Mouse (Mus musculus) adrenal gland, postnatal 14 days (tissue): ENCODE results near the gene Bbx. TPM values are rescaled to one million over a fixed set of nuclear protein-coding genes. Genes with fewer than 3 reads are reported as not detected.

Experiments used
- DNase-seq: peaks from one replicate; pipeline ENCODE4 v3.0.0; 2021; ENCODE audit warnings: mixed read lengths
- total RNA-seq: library from RNA; stranded (reverse); gene quantifications from 2 replicates; pipeline ENCODE4 v1.2.3, GENCODE M21; 2021

The Bbx gene
- total RNA-seq, 1 experiment from 2014 or later = 28.8 TPM

GRCm38 (mm10) chr16:50235231-50235630 lies 197.0 kb downstream of the Bbx start:
- DNase-seq = no peak

- no peak for DNase-seq
Measured at GRCm38 (mm10) chr16:50230624-50231023, 201.6 kb downstream of the Bbx start.

DNA sequence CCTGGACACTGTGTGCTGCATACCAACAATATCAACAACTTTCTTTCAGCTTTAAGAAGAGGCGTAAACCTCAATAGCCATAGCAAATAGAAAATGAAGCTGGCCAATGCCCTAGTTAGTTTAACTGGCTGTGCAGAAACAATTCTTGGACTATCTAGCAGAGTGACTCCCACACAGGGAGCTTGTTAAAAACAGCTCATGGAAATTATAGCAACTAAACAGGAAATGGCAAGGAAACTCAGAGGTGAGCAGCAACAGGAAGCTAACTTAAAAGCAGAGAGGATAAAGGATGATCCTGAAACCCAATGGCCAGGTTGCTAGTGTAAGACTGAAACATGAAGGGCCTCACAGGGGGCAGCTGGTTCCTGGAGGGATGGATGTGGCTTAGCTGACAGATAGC lies 203.4 kb downstream of the Bbx start:
- no peak for DNase-seq

DNA sequence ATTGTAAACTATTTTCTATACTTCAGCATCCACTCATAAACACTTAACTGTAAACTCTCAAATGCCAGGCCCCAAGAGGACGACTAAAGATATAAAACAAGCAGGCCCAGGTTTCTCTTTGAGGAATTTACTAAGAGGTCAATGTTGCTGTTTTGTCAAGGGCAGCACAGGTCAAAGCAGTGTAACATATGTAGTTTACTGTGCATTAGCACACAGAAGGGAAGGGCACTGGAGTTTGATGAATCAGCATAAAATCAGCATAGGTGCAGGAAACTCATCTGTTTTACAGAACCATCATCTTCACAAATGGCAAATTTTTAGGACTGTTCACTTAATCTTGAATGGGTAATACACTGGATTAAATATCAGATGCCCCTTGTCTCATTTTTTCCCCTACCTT lies 205.9 kb downstream of the Bbx start:
- no peak for DNase-seq

DNA sequence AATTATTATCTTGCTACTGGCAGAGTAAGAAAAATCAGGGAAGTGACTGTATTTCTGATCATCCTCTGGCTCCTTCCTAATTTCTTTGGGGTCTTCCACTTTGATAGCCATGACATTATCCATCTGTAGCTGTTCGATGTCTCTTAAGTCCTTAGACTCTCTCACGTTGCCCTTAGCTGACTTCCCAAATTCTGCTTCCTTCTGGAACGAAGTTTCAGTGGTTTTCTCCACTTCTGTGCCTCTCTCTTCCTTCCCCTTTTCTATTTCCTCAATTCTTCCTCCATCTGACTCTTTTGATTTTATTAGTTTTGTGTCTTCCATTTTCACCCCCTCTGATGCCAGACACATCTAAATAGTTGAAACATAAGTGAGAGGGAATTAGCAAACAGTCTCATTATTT lies 207.2 kb downstream of the Bbx start:
- no peak for DNase-seq

GRCm38 (mm10) chr16:50220734-50221501 lies 211.3 kb downstream of the Bbx start:
- DNase-seq = peak; percentile 37

DNA sequence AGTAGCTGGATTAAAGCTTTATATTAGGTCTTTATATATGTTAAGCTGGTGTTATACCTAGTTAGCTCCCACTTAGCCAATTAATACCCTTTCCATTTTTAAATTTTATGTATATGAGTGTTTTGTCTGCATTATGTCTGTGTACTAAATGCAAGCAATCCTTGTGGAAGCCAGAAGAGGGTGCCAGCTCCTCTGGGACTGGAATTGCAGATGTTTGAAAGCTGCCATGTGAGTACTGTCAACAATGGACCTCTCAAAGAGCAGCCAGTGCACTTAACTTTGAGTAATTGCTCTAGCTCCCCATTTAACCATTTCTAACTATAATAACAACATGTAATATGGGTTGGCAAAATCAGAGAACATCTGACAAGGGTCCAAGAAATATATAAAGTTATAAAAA lies 215.1 kb downstream of the Bbx start:
- no peak for DNase-seq

GRCm38 (mm10) chr16:50211727-50212126 lies 220.5 kb downstream of the Bbx start:
- no peak for DNase-seq

GRCm38 (mm10) chr16:50211231-50211630 lies 221.0 kb downstream of the Bbx start:
- DNase-seq = no peak

DNA sequence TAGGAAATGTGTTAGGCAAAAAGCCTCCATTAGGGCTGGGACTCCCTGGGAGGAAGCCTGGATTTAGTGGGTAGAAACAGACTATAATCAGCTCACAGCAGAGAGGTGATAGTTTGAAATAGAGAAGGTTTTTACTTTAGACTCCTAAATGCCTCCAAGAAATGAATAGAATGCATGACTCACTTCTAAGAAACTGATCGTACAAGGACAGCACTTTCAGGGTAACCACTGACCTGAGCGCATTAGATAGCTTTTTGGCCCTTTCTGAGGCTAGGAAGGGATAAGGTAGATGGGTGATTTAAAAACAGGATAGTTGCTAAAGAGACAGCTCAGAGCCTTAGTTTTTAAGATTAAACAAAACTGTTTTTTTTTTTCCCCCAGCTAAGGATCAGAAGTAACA lies 221.4 kb downstream of the Bbx start:
- no peak for DNase-seq

DNA sequence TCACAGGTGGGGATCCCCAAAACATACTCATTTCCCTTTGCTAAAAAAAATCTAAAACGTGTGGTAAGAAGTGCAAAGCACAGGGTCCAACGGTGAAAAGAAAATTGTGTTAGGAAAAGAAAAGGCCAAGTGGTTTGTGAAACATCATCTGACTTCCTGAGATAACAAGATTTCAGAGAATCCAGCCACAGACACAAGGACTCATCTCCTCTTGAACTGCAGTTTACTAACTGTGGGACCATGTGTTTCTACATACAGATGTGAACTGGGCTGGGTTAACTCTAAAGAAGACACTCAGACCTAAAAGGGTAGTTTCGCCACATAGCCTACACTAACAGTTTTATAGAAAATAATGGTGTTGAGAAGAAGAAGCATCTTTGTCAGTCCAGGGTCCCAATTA lies 227.2 kb downstream of the Bbx start:
- DNase-seq = no peak

DNA sequence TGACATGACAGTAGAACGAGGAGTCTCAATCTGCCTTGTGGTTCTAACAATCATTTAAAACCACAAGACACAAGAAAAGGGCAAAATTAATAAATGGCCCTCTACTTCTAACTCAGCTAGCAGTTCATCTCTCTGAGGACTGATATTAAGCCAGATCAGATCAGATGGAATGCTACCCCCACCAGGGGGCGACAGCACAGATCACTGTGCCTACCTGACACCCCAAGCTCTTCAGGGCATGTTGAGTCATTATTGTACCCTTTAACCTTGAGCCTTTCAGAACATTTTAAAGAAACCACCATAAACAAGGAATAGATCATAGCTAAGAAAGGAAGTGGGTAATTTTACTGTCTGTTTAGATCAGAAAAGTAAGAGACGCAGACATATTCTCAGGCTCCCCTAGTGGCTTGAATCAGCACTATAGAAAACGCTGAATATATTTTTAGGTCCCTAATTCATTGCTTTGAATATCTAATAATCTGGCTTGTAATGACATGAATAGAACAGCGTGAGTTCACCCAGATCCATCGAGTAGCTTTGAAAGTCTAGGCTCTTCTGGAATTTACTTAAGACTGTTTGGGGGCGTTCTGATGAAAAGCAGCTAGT lies 230.5 kb downstream of the Bbx start:
- DNase-seq = peak; percentile 62

- DNase-seq = no peak
Measured at GRCm38 (mm10) chr16:50200214-50200613, 232.0 kb downstream of the Bbx start.

- DNase-seq = no peak
Measured at GRCm38 (mm10) chr16:50196118-50196517, 236.1 kb downstream of the Bbx start.

- no peak for DNase-seq
Measured at GRCm38 (mm10) chr16:50192626-50193025, 239.6 kb downstream of the Bbx start.

DNA sequence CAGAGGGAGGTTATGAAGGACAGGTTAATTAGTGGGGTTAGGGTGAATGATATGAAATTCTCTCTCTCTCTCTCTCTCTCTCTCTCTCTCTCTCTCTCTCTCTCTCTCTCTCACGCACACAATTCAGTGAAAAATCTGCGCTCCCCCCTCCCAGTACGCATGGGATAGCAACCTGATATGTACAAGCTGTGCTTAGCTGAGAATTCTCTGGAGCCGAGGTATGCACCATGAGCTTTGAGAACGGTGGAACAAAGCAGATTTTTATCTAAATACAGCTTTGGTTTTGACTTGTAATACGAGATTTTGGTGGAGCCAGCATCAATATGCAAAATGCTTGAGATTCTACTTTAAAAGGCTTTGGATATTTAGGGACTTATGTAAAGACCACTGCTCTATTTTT lies 243.1 kb downstream of the Bbx start:
- no peak for DNase-seq

GRCm38 (mm10) chr16:50186604-50187003 lies 245.6 kb downstream of the Bbx start:
- DNase-seq = no peak

GRCm38 (mm10) chr16:50185041-50185440 lies 247.1 kb downstream of the Bbx start:
- DNase-seq = peak; percentile 75

DNA sequence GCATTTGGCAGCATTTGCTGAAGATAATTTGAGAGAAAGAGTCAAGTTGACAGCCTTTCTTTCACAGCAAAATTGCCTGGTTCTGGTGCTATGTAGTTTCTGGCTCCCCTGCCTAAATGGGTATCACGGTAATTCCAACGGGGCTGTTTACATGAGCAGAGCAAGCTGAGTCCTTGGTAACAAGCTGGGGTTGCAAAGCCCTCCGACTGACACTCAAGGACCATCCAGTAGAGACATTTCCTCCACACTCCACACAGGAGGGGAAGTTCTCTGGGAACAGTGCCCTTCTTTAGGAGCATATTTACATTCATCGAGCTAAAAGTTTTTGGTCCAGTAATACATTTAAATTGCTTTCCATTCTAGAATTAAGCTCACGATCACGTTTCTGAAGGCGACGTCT lies 249.2 kb downstream of the Bbx start:
- no peak for DNase-seq

GRCm38 (mm10) chr16:50182561-50182960 lies 249.6 kb downstream of the Bbx start:
- DNase-seq = no peak

GRCm38 (mm10) chr16:50172760-50173159 lies 259.4 kb downstream of the Bbx start:
- DNase-seq = no peak

DNA sequence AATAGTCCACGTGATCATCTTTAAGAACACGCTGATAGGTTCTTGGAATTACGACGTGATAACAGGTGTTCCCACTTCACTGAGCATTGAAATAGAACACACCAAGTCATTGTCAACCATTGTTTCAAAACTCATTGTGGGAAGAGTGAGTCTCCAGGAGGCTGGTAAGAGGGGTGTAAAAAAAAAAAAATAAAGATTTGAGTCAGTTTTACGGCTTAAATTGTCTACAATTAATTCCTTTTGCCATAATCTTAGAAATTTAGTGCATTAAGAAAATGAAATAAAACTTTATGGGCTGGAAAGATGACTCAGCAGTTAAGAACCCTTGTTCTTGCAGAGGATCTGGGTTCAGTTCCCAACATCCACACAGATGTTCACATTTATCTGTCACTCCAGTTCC lies 261.4 kb downstream of the Bbx start:
- no peak for DNase-seq

- no peak for DNase-seq
Measured at GRCm38 (mm10) chr16:50167983-50168299, 264.2 kb downstream of the Bbx start.

- DNase-seq = no peak
Measured at GRCm38 (mm10) chr16:50167231-50167982, 264.8 kb downstream of the Bbx start.
